Mouse (Mus musculus): ENCODE data around the gene Mcat. TPM values are rescaled to one million over a fixed set of nuclear protein-coding genes. Genes with fewer than 3 reads are reported as not detected.

The Mcat gene
- polyA plus RNA-seq, 1 experiment = 25.0 TPM

DNA sequence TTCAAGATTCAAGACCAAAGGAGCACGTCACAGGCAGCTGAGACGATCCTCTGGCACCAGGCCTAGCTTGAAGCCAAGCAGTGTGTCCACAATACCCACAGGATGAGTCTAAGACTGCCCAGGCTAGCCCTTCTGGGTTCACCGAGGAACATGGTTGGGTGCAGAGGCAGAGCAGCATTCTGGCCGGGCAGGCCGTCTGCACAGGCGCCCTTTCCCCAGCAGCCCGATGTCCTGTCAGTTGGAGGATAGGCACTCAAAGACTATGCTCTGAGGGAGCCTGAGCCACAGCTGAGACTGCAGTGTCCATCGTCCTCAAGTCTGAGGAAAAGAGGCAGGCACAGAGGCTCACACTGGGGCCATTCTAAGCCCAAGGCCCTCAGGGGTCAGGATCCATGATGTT, 16.4 kb downstream of the Mcat start:
- TF ChIP-seq POLR2A (IDR thresholded peaks at IDR 0.05; ENCODE audit: borderline replicate concordance, insufficient read depth, low read length) = no peak
- no peak for TF ChIP-seq CTCF (IDR thresholded peaks at IDR 0.05; ENCODE audit: borderline replicate concordance, insufficient read depth, low read depth, low read length)
- Histone ChIP-seq H3K4me3 (replicated peaks; ENCODE audit: insufficient read depth, low read depth, low read length) (no peak overlapping the region), H3K27ac (ENCODE audit: insufficient read depth, low read length) (no peak overlapping the region), H3K27me3 (ENCODE audit: control insufficient read depth, insufficient read depth, low read length) (no peaks in the 10 kb centered on the region), H3K4me1 (ENCODE audit: control insufficient read depth, insufficient read depth, low read length) (peaks cover 7% of the 10 kb centered on the region)
- DNase-seq = no peak
- WGBS = 91% methylated on average over 8 of the region's 8 CpGs

DNA sequence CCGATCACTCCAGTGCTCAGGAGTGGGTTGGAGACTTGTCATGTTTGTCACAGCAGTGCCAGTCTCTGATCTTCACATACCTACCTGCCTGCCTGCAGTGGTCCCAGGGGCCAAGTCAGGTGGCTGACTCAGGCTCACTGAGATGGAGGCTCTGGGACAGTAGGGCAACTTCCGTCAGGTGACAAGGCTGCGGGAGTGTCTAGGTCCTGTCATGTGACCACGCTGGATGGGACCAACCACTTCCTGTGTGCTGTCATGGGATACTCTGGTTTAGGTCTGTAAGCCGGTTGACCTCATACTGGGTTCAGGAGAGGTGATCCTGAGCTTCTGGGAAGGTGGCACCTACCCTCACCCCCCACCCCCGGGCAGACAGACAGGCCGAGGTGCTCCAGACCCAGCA, 17.6 kb downstream of the Mcat start:
- DNase-seq = no peak
- Histone ChIP-seq H3K27me3 (ENCODE audit: control insufficient read depth, insufficient read depth, low read length) (no peaks in the 10 kb centered on the region), H3K4me3 (replicated peaks; ENCODE audit: insufficient read depth, low read depth, low read length) (no peak overlapping the region), H3K27ac (ENCODE audit: insufficient read depth, low read length) (no peak overlapping the region), H3K4me1 (ENCODE audit: control insufficient read depth, insufficient read depth, low read length) (peaks cover 7% of the 10 kb centered on the region)
- TF ChIP-seq CTCF (IDR thresholded peaks at IDR 0.05; ENCODE audit: borderline replicate concordance, insufficient read depth, low read depth, low read length) (no peak), POLR2A (IDR thresholded peaks at IDR 0.05; ENCODE audit: borderline replicate concordance, insufficient read depth, low read length) (no peak)
- WGBS = 94% methylated on average over 7 of the region's 7 CpGs

DNA sequence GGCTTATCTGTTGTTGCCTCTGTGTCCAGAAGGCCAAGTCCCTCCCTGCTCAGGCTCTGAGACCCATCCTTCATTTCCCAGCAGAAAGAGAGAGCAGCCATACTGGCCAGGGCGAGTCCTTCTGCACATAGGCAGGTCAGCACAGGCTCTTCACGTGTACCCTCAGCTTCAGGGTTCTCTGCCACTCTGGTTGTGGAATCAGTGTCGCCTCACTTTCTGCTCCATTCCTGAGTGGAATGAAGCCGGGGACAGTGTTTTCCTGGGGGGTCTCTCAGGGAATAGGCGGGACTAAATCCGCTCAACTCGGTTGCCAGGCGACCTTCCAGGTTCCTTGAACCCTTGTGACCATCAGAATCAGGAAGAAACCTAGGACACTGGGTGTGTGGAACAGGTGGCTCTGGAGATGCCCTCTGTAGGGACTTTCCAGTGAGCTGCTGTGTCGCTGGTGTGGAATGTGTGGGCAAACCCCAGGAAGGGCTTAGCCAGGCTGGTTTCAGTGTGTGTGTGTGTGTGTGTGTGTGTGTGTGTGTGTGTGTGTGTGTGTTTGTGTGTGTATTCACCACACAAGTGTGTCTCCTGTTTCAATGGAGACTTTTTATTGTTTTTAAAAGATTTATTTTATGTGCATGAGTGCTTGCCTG, 21.8 kb downstream of the Mcat start:
- no peak for TF ChIP-seq POLR2A (IDR thresholded peaks at IDR 0.05; ENCODE audit: borderline replicate concordance, insufficient read depth, low read length)
- TF ChIP-seq CTCF (IDR thresholded peaks at IDR 0.05; ENCODE audit: borderline replicate concordance, insufficient read depth, low read depth, low read length) = no peak
- H3K27me3 ChIP-seq (ENCODE audit: control insufficient read depth, insufficient read depth, low read length) = no peaks in the 10 kb centered on the region
- no peak for DNase-seq
- WGBS = 75% methylated on average over 9 of the region's 9 CpGs
- no peaks in the 10 kb centered on the region for H3K4me1 ChIP-seq (ENCODE audit: control insufficient read depth, insufficient read depth, low read length)
- H3K4me3 ChIP-seq (replicated peaks; ENCODE audit: insufficient read depth, low read depth, low read length) = no peak overlapping the region
- H3K27ac ChIP-seq (ENCODE audit: insufficient read depth, low read length) = no peak overlapping the region

DNA sequence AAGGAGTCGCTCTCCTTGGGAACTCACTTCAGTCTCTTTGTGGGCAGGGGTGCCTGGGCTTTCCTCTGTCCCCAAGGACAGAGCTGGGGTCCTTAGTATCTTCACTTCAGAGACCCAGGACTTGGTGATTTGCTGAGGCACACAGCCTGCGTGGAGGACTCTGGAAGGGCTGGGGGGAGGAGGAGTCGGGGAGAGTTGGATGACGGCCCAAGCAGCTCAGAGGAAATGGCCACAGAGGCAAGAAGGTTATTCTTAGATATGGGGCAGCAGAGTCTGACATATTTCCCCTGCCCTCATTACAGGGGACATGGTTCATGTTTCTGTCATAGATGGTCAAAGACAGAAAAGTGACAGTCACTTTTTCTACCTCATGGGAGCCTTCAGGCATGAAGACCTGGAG, 23.7 kb downstream of the Mcat start:
- no peak for DNase-seq
- Histone ChIP-seq H3K4me3 (replicated peaks; ENCODE audit: insufficient read depth, low read depth, low read length) (no peak overlapping the region), H3K27me3 (ENCODE audit: control insufficient read depth, insufficient read depth, low read length) (no peaks in the 10 kb centered on the region), H3K27ac (ENCODE audit: insufficient read depth, low read length) (no peak overlapping the region), H3K4me1 (ENCODE audit: control insufficient read depth, insufficient read depth, low read length) (no peaks in the 10 kb centered on the region; the same call in 1 of the 2 replicates)
- WGBS = 45% methylated on average over 4 of the region's 4 CpGs
- TF ChIP-seq CTCF (IDR thresholded peaks at IDR 0.05; ENCODE audit: borderline replicate concordance, insufficient read depth, low read depth, low read length) (no peak), POLR2A (IDR thresholded peaks at IDR 0.05; ENCODE audit: borderline replicate concordance, insufficient read depth, low read length) (no peak)

DNA sequence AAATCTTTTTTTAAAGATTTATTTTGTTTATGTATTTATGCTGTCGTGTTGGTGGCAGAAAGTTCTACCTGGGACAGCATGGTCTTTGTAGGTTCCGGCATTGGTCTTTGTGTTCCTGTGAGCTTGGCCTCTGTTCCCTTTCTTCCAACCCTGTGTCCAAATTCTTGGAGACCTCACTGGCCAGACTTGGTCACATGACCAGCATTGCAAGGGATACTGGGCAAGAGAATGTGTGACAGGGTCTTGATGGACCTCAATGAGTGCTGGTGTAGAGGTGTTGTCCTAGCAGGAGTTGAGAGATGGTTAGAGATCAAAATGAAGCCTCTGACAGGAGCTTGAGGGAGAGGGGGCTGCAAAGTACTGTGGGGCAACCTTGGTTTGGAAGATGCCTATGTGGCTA, 24.7 kb downstream of the Mcat start:
- TF ChIP-seq CTCF (IDR thresholded peaks at IDR 0.05; ENCODE audit: borderline replicate concordance, insufficient read depth, low read depth, low read length) (no peak), POLR2A (IDR thresholded peaks at IDR 0.05; ENCODE audit: borderline replicate concordance, insufficient read depth, low read length) (no peak)
- DNase-seq = no peak
- H3K27ac ChIP-seq (ENCODE audit: insufficient read depth, low read length) = no peak overlapping the region
- no peaks in the 10 kb centered on the region; the same call in 1 of the 2 replicates for H3K4me1 ChIP-seq (ENCODE audit: control insufficient read depth, insufficient read depth, low read length)
- H3K4me3 ChIP-seq (replicated peaks; ENCODE audit: insufficient read depth, low read depth, low read length) = no peak overlapping the region
- no peaks in the 10 kb centered on the region for H3K27me3 ChIP-seq (ENCODE audit: control insufficient read depth, insufficient read depth, low read length)
- WGBS = 98% methylated on average over 2 of the region's 2 CpGs

DNA sequence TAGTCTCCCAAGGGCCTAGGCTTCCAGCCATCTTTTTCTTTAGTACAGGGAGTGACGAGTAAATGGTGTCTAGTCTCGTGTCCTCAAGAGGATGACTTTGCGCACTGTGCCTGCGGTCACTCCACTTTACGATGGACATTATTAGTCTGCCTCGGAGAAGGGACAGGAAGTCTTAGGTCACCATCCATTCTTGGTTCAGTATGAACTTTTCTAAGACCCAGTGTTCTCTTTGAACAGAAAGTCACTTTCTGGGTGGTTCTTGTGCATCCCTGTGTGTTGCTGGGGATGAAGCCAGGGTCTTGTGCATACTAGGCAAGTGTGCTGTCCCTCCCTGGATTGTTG, 27.7 kb downstream of the Mcat start:
- 92% methylated on average over 6 of the region's 6 CpGs for WGBS
- H3K4me3 ChIP-seq (replicated peaks; ENCODE audit: insufficient read depth, low read depth, low read length) = no peak overlapping the region
- H3K4me1 ChIP-seq (ENCODE audit: control insufficient read depth, insufficient read depth, low read length) = no peaks in the 10 kb centered on the region; the same call in 1 of the 2 replicates
- no peak overlapping the region for H3K27ac ChIP-seq (ENCODE audit: insufficient read depth, low read length)
- no peaks in the 10 kb centered on the region for H3K27me3 ChIP-seq (ENCODE audit: control insufficient read depth, insufficient read depth, low read length)
- no peak for TF ChIP-seq POLR2A (IDR thresholded peaks at IDR 0.05; ENCODE audit: borderline replicate concordance, insufficient read depth, low read length)
- DNase-seq = no peak

DNA sequence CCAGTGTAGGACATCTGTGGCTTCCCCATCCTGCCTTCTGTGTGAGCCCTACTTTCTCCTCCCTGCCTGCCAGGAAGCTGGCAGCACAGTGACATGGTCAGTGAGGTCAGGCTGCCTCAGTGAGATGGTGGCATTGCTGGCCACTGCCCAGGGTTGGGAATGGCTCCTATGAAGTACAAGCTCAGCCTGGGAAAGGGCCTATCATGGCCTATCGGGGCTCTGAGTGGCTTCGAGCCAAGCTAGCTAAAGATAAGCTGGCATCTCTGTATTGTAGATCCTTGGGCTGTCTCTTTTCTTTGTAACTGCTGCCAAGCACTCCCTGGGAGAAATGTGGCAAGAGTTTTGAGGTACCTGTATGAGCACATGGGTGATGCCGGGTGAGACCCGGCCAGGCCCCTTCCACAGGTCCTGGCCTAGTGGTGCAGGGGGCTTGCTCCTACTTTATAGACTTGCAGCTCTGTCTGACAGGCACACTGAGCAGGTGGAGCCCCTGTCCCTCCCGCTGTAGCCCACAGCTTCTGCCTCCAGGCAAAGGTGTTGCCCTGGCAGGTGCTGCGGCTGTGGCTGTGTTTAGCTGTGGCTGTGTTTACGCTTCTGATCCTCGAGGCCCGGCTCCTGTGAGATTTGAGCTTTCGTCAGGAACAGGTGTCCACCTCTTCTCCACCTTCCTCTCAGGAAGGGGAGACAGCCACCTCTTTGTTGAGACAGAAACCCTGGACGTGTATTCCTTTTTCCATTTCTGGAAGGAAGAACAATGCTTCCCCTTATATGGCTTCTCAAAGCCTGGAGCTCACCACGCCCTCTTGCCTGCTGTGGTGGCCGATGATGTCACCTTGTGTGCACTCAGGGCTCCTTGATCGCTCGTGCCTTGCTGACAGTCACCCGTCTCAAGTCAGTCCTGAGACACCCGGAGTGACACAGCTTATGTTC, 28.4 kb downstream of the Mcat start:
- TF ChIP-seq CTCF (IDR thresholded peaks at IDR 0.05; ENCODE audit: borderline replicate concordance, insufficient read depth, low read depth, low read length) = no peak
- no peak for TF ChIP-seq POLR2A (IDR thresholded peaks at IDR 0.05; ENCODE audit: borderline replicate concordance, insufficient read depth, low read length)
- H3K4me3 ChIP-seq (replicated peaks; ENCODE audit: insufficient read depth, low read depth, low read length) = no peak overlapping the region
- H3K27ac ChIP-seq (ENCODE audit: insufficient read depth, low read length) = no peak overlapping the region
- no peaks in the 10 kb centered on the region; the same call in 1 of the 2 replicates for H3K4me1 ChIP-seq (ENCODE audit: control insufficient read depth, insufficient read depth, low read length)
- no peak for DNase-seq
- no peaks in the 10 kb centered on the region for H3K27me3 ChIP-seq (ENCODE audit: control insufficient read depth, insufficient read depth, low read length)
- 72% methylated on average over 17 of the region's 17 CpGs for WGBS

DNA sequence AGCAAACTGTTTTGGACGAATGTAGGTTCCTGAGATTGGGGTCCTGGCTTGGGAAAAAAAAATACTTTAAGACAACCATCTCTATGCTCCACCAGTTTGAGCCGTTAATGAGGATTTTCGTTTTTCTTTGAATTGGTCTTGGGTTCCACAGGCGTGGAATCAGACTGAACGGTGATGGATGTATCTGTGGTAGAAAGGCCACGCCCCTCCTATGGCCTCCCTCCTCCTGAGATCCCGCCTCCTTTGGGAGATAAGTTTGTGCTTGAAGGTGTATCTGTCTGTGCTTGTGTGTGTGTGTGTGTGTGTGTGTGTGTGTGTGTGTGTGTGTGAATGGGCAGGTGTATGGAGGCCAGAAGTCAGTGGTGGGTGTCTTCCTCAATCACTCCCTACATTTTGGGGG, 31.0 kb downstream of the Mcat start:
- no peak for DNase-seq
- 81% methylated on average over 7 of the region's 7 CpGs for WGBS
- no peak for TF ChIP-seq POLR2A (IDR thresholded peaks at IDR 0.05; ENCODE audit: borderline replicate concordance, insufficient read depth, low read length)
- no peak for TF ChIP-seq CTCF (IDR thresholded peaks at IDR 0.05; ENCODE audit: borderline replicate concordance, insufficient read depth, low read depth, low read length)
- Histone ChIP-seq H3K27ac (ENCODE audit: insufficient read depth, low read length) (no peak overlapping the region), H3K4me1 (ENCODE audit: control insufficient read depth, insufficient read depth, low read length) (no peaks in the 10 kb centered on the region; the same call in 1 of the 2 replicates), H3K4me3 (replicated peaks; ENCODE audit: insufficient read depth, low read depth, low read length) (no peak overlapping the region), H3K27me3 (ENCODE audit: control insufficient read depth, insufficient read depth, low read length) (no peaks in the 10 kb centered on the region; the same call in 1 of the 2 replicates)
